Mouse (Mus musculus) kidney, postnatal 25 days (tissue): ENCODE data around the gene Rbm42.

Experiments used
- DNase-seq, 2 experiments: peaks; one replicate each; pipeline ENCODE4 v3.0.0; 2021; ENCODE audit warnings: mixed read lengths in 2 of 2

The Rbm42 gene

GRCm38 (mm10) chr7:30615049-30615760, 34.9 kb downstream of the Rbm42 start:
- no peak for DNase-seq

- DNase-seq = no peak
These were observed 35.7 kb downstream of the Rbm42 start for GRCm38 (mm10) chr7:30614454-30614853.

DNA sequence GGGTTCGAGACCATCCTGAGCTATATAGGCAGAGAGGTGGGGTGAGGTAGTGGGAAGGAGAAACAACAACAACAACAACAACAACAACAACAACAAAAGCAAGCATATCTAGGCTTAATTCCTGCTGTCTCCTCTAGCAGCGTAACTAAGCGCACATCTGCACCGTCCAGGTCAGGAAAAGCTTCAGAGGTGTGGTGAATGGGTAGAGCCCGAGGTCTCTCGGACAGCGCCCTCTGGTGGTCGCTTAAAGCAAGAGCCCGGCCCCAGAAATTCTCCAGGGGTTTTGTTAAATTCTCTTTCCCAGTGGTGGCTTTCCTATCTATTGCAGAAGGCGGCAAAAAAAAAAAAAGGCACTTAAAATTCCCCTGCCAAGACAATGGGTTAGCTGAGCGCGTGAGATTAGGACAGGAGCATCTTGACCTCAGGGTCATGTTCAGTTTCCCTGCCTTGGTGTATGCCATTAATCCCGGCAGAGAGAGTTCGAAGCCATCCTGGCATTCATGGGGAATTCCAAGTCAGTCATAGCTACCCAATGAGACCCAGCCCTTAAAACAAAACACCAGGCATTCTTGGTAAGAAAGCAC, 36.5 kb downstream of the Rbm42 start:
- DNase-seq = peak; percentile 74 to 78

DNA sequence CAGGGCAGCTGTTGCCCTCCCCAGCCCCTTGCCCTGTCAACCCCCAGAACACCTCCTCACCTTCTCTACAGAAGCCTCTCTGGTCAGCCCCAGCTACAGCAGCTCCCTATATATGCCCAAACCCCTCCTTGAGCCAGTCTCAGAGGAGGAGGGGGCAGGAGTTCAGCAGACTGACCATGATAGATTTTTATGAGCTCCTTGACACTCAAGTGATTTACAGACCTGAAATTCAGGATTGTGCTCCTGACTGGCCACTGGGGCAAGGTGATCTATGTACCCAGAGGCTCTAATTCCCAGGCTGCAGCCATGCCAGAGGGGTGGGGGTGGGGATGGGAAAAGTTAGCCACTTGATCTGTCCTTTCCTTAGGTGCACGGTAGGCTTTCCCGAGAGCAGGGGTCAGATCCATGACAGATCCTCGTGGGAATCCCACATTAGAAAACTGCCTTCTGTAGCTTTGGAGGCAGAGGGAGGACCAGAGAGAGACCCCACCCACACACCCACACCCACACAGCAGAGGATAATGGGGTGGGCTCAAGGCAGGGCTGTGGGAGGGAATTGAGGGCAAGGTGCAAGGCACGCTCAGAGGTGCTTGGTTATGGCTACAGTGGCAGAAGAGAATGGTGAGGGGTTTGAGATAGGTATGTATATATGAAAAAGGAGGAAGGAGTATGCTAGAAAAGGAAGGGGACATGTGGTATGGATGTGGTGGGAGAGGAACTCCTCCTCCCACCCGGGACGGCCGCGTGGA, 37.3 kb downstream of the Rbm42 start, which contains the start of gene Upk1a:
Gene Upk1a (minus strand): TSS at position 194 of the 749 bp plus-strand sequence.
- DNase-seq = no peak

- DNase-seq = peak in 1 of 2 experiments; percentile 42
These were observed 40.1 kb downstream of the Rbm42 start for GRCm38 (mm10) chr7:30610043-30610442.

GRCm38 (mm10) chr7:30608476-30608875, 41.6 kb downstream of the Rbm42 start:
- DNase-seq = no peak

DNA sequence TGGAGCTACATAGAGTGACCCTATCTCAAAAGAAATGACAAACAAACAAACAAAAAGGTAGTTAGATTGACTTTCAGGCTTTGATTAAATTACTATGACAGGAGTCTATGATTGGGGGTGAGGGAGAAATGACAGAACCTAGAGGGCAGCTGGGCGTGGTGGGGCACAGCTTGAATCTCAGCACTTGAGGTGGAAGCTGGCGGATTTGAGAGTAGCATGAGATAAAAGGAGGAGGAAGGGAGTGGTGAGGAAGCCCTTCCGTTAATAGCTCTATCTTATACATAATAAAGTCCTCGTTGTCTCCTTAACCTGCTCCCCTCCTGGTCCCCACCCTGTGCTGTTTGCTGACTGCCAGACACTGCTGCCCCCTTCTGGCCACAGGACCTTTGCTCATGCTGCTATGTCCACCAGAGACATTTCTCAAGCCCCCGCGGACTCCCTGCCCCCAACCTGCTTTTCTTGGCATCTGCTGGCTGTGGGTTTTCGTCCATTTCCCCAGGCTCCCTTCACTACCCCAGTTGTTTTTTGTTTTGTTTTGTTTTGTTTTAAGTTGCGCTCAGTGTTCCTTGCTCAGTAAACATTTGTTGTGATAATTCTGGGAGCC, 42.3 kb downstream of the Rbm42 start:
- DNase-seq = peak; percentile 76 to 80

DNA sequence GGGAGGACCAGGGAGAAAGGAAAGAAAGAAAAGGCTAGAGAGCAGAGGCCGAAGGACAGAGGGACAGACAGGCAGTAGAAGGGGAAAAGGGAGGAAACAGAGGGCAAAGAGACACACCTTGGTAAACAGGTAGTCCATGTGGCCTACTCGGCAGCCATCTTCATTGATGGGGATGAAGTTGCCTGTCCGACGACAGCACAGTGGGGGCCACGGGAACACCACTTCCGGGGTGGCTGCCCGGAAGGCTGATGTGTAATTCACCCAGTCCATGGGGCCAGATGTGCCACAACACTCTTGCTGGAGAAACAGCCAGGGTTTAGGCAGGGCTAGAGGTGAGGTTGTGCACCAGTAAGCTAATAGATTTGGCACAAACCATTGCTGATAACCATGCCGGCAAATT, 45.2 kb downstream of the Rbm42 start:
- DNase-seq = no peak

- no peak for DNase-seq
These were observed 45.7 kb downstream of the Rbm42 start for GRCm38 (mm10) chr7:30604424-30604823.

DNA sequence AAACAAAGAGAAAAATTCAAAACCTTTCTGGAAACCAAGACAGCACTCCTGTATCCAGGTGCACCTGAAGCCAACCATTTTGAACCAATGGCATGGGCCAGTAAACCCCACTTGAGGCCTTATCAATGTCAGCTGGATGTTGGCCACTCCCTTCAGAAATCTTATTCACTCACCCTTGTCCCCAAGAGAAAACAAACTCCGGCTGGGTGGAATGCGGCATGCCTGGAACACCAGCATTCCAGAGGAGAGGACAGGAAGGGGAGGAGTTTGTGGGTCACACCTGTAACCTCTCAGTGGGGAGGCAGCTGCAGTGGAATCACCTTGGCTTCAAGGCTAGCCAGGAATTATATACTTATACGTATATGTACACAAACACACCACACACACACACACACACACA, 47.5 kb downstream of the Rbm42 start:
- DNase-seq = peak; percentile 66 to 89

GRCm38 (mm10) chr7:30600651-30601050, 49.5 kb downstream of the Rbm42 start:
- DNase-seq = peak; percentile 68 to 82

GRCm38 (mm10) chr7:30599933-30600353, 50.2 kb downstream of the Rbm42 start:
- peak; percentile 98 to 99 for DNase-seq

- DNase-seq = no peak
These were observed 51.3 kb downstream of the Rbm42 start, which contains the start of gene Zbtb32 for GRCm38 (mm10) chr7:30598786-30599185. Gene Zbtb32 (minus strand): TSS chr7:30598909.

GRCm38 (mm10) chr7:30596811-30597210, 53.3 kb downstream of the Rbm42 start:
- no peak for DNase-seq

DNA sequence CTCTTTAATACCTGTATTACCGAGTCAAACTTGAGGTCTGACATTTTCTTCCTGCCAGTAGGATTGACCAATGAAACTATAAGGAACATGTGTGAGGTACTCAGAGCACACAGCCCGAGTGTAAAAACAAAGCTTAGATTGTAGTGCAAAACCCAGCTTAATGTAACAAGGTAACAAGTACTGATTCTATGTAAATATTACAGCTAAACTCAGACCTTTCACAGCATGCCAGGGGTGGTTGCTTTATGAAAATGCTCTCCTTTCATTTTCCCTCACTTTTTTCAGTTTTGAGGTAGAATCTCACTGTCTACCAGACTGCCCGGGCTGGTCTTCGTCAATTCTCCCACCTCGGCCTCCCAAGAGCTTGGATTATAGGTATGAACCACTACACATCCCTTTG, 54.0 kb downstream of the Rbm42 start:
- no peak for DNase-seq

GRCm38 (mm10) chr7:30594510-30595024, 55.5 kb downstream of the Rbm42 start:
- no peak for DNase-seq

DNA sequence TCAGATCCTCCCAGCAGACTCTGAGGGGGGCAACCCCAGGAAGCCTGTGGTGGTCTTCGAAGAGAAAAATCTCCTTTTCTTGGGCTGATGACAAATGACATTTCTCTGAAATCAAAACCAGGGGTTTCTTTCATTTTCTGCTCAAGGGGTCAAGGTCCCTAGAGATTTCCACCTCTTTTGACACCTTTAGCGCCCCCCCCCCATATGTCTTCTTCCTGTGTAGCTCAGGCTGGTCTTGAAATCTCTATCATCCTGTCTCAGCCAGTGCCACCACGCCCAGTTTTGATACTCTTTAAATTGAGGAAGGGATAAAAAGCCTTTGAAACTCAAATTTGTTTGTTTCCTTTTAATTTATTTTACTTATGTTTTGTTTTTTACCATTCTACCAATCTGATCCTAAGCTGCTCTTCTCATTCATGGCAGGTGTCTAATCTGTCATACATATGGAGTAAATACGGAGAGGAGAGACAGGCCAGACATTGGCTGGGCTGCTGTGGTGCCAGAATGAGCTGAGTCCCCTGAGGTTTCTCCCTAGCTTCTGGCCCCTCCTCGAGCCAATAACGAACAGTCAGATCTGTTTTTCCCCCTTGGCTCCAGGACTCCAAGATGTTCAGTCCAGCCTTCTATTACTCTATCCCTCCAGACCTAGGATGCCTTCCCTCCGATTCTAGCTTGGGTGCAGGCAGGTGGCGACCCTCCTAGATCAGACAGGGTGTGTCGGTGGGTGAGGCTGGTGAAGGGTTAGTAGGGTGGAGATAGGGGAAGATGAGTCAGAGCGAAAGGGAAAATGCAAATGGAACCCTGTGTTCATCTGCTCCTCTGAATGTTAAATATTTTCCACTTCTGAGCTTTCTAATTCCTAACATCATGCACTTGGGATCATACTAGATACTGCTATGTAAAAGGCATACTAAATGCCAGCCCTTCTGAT, 56.3 kb downstream of the Rbm42 start:
- DNase-seq = no peak

DNA sequence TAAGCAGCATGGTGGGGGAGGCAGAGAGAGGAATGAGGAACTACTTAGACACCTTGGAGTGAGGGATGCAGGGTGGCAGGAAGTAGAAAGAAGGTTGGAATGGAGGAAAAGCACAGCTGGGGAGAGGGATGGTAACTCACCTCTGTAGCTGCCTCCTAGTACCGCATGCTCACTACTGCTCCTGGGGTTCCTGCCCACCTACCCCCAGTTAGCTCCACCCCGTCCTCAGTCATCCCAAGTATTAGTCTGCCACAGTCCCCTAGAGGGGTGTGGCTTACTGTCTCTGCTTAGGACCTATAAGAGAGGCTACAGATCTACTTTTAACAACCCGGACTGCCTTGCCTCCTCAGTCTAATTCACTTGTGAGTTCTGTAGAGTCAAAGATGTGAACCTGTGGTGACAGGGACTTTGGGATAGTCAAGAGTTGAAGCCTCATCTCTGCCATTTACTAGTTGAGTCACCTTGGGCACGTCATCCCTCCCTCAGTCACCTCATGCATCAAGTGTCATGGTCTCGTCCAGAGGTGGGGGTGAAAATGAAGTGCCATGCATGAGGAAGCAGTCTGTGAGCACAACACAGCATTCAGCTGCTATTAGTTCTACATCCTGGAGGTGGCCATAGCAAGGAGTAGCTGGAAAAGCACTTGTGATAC, 57.2 kb downstream of the Rbm42 start:
- no peak for DNase-seq

DNA sequence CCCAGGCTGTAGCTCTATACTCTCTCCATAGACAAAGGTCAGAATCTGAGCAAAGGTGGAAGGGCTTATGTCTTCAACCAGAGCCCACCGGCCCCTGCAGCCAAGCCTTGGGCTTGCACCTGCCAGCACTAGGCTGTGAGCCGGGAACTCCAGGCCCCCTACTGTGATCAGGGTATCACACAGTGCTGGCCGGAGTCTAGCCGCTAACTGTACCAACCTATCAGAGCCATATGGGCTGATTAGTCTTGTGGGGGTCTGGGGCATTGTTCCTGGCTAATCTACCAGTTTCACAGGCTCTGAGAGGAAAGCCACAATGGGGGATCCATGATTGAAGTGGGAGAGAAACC, 58.5 kb downstream of the Rbm42 start:
- DNase-seq = no peak
